Mouse (Mus musculus): Measurements from ENCODE around the gene Rnf20.

DNA sequence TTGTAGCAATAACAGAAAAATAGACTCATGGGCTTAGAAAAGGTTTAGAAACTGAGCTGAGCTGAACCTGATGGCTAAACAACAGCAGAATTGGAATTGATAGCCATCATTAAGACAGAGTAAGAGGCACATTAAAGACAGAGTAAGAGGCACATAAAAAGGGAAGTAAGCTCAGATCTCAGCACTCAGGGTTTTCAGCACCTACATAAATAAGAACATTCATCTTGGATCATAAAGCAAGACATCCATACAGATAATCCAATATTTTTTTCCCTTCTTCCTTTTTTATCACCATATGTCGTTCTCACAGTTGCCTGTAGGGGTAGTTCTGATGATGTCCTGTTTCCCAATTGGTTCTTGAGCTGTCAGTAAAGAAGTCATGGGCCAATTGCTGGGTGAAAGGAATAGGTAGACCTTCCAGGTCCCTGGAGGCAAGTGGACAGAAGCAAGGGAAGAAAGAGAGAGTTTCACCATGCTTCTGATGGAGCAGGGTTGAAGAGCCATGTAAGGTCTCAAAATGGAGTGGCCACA is 27.7 kb upstream of the Rnf20 start:
- no peak for TF ChIP-seq ZKSCAN1 (IDR thresholded peaks at IDR 0.05; ENCODE audit: low read depth, low read length)
- no peak for TF ChIP-seq CTCF (IDR thresholded peaks at IDR 0.05 in 2 of 3, conservative IDR thresholded peaks at IDR 0.05 in 1 of 3; ENCODE audit: control insufficient read depth in 1 of 3, insufficient read depth in 1 of 3, low read depth in 2 of 3, low read length in 3 of 3, poor library complexity in 1 of 3, severe bottlenecking in 1 of 3)
- no peak for TF ChIP-seq CHD2 (IDR thresholded peaks at IDR 0.05; ENCODE audit: low read length)
- no peak for TF ChIP-seq ZNF384 (IDR thresholded peaks at IDR 0.05; ENCODE audit: low read depth, low read length)
- TF ChIP-seq E2F4 (IDR thresholded peaks at IDR 0.05; ENCODE audit: borderline replicate concordance, low read depth, low read length) = no peak

Data from MEL (cell line).